Mouse (Mus musculus) adipocyte (in vitro differentiated cells): ENCODE data around the gene Hist1h4c.

Experiments
- DNase-seq: peaks from one replicate; pipeline ENCODE4 v3.0.0-alpha.2; 2016; ENCODE audit warnings: low spot score

Gene Hist1h4c

GRCm38 (mm10) chr13:23698300-23698693 lies at the start of gene Hist1h4c:
Gene Hist1h4c (minus strand): TSS chr13:23698454.
- peak; percentile 100 for DNase-seq

GRCm38 (mm10) chr13:23747892-23748288 lies 49.6 kb upstream of the Hist1h4c start:
- DNase-seq = no peak

GRCm38 (mm10) chr13:23747081-23747891 lies 49.0 kb upstream of the Hist1h4c start:
- DNase-seq = no peak

GRCm38 (mm10) chr13:23746201-23747080 lies 48.2 kb upstream of the Hist1h4c start, which contains the start of gene Hist1h2bb:
Gene Hist1h2bb (plus strand): TSS chr13:23746734.
- peak; percentile 90 for DNase-seq

- peak; percentile 93 for DNase-seq
Measured at GRCm38 (mm10) chr13:23745381-23746161, 47.3 kb upstream of the Hist1h4c start, which contains the start of gene Hist1h3c. Gene Hist1h3c (minus strand): TSS chr13:23745602.

GRCm38 (mm10) chr13:23744421-23745380 lies 46.4 kb upstream of the Hist1h4c start:
- no peak for DNase-seq

- no peak for DNase-seq
Measured at GRCm38 (mm10) chr13:23743963-23744362, 45.7 kb upstream of the Hist1h4c start.

- DNase-seq = no peak
Measured at GRCm38 (mm10) chr13:23743215-23743614, 45.0 kb upstream of the Hist1h4c start.

GRCm38 (mm10) chr13:23742007-23742406 lies 43.8 kb upstream of the Hist1h4c start:
- peak; percentile 60 for DNase-seq

- peak; percentile 58 for DNase-seq
Measured at GRCm38 (mm10) chr13:23740910-23741309, 42.7 kb upstream of the Hist1h4c start.

GRCm38 (mm10) chr13:23740256-23740840 lies 42.1 kb upstream of the Hist1h4c start:
- DNase-seq = peak; percentile 61

GRCm38 (mm10) chr13:23739922-23740252 lies 41.6 kb upstream of the Hist1h4c start:
- DNase-seq = no peak

- peak; percentile 92 for DNase-seq
Measured at GRCm38 (mm10) chr13:23739069-23739921, 41.0 kb upstream of the Hist1h4c start.

- DNase-seq = peak; percentile 93
Measured at GRCm38 (mm10) chr13:23738677-23739068, 40.4 kb upstream of the Hist1h4c start, which contains the start of gene Hist1h1c. Gene Hist1h1c (plus strand): TSS chr13:23738808.

- DNase-seq = peak; percentile 47
Measured at GRCm38 (mm10) chr13:23738041-23738440, 39.8 kb upstream of the Hist1h4c start.

- DNase-seq = no peak
Measured at GRCm38 (mm10) chr13:23737091-23737490, 38.8 kb upstream of the Hist1h4c start.

GRCm38 (mm10) chr13:23732156-23732804 lies 34.0 kb upstream of the Hist1h4c start:
- peak; percentile 68 for DNase-seq

- peak; percentile 76 for DNase-seq
Measured at GRCm38 (mm10) chr13:23730479-23730878, 32.2 kb upstream of the Hist1h4c start.

GRCm38 (mm10) chr13:23729706-23730105 lies 31.5 kb upstream of the Hist1h4c start:
- no peak for DNase-seq
